Mouse (Mus musculus): ENCODE measurements around the gene Ostf1. TPM values are rescaled to one million over a fixed set of nuclear protein-coding genes. Genes with fewer than 3 reads are reported as not detected.

The Ostf1 gene
- polyA plus RNA-seq, 1 experiment from 2014 or later: 94.1 TPM

DNA sequence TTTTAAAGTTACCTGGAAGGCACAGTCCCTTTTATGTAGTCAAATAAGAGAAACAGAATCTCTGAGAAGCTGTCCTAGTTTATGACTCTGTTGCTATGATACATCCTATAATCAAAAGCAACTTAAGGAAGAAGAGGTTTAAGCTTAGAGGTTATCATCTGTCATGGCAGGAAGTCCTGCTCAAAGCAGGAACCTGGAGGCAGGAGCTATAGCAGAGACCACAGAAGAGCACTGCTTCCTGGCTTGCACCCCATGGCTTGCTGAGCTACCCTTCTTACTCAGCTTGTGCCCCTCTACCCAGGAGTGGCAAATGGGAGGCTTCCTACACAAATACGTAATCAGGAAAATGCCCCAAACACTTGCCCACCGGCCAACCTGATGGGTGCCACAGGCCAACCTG, 76.0 kb downstream of the Ostf1 start:
- H3K4me1 ChIP-seq (ENCODE audit: control insufficient read depth, insufficient read depth, low read length): no peaks in the 10 kb centered on the region
- no peak overlapping the region for H3K4me3 ChIP-seq (ENCODE audit: low read length)
- no peaks in the 10 kb centered on the region for H3K36me3 ChIP-seq (ENCODE audit: control insufficient read depth, insufficient read depth)
- H3K9me3 ChIP-seq (replicated peaks; ENCODE audit: control insufficient read depth, low read length): no peaks in the 10 kb centered on the region
- H3K27me3 ChIP-seq (ENCODE audit: control insufficient read depth, insufficient read depth, low read length): no peaks in the 10 kb centered on the region
- no peak overlapping the region for H3K4me2 ChIP-seq (ENCODE audit: low read depth, low read length)
- 95% methylated on average over 2 of the region's 2 CpGs for WGBS
- no peak for ATAC-seq (replicated peaks; ENCODE audit: extremely low read depth, insufficient read depth, low FRiP score)
- no peak overlapping the region for H3K27ac ChIP-seq (ENCODE audit: low read length)
- no peak overlapping the region for H3K9ac ChIP-seq (ENCODE audit: low read length)

- ATAC-seq (replicated peaks; ENCODE audit: extremely low read depth, insufficient read depth, low FRiP score): no peak
- no peak overlapping the region for H3K9ac ChIP-seq (ENCODE audit: low read length)
- 9% methylated on average over 4 of the region's 4 CpGs for WGBS
Observed at GRCm38 (mm10) chr19:18548668-18549067, 83.0 kb downstream of the Ostf1 start.

More at GRCm38 (mm10) chr19:18548668-18549067, 83.0 kb downstream of the Ostf1 start:
- H3K27me3 ChIP-seq (ENCODE audit: control insufficient read depth, insufficient read depth, low read length): no peaks in the 10 kb centered on the region
- no peaks in the 10 kb centered on the region for H3K4me1 ChIP-seq (ENCODE audit: control insufficient read depth, insufficient read depth, low read length)
- H3K27ac ChIP-seq (ENCODE audit: low read length): no peak overlapping the region
- H3K4me2 ChIP-seq (ENCODE audit: low read depth, low read length): no peak overlapping the region
- H3K4me3 ChIP-seq (ENCODE audit: low read length): no peak overlapping the region
- H3K9me3 ChIP-seq (replicated peaks; ENCODE audit: control insufficient read depth, low read length): no peaks in the 10 kb centered on the region
- no peaks in the 10 kb centered on the region for H3K36me3 ChIP-seq (ENCODE audit: control insufficient read depth, insufficient read depth)

Other genes with a start within 250 kb of the Ostf1 start
- gene Nmrk1, start 127 bp upstream of the Ostf1 start, polyA plus RNA-seq (2015; fragmentation: Nextera tagmentation; extraction: Ambion mirVana): 8.0 and 8.3 TPM in 2 replicates
- gene Carnmt1, start 38.9 kb upstream of the Ostf1 start, polyA plus RNA-seq (2015; fragmentation: Nextera tagmentation; extraction: Ambion mirVana): 23.3 and 25.5 TPM in 2 replicates
- 26.8 and 27.9 TPM in 2 replicates for gene D030056L22Rik, start 81.4 kb upstream of the Ostf1 start, polyA plus RNA-seq (2015; fragmentation: Nextera tagmentation; extraction: Ambion mirVana)
- gene Trpm6, start 118.2 kb upstream of the Ostf1 start, polyA plus RNA-seq (2015; fragmentation: Nextera tagmentation; extraction: Ambion mirVana): 0.35 and 0.43 TPM in 2 replicates

Measured in heart, embryonic 16.5 days (tissue).